Mouse (Mus musculus) stomach, embryonic 14.5 days (tissue): ENCODE measurements around the gene Dnajb5. TPM values are rescaled to one million over a fixed set of nuclear protein-coding genes. Genes with fewer than 3 reads are reported as not detected.

Experiments used
- polyA plus RNA-seq: library from polyadenylated mRNA; unstranded; fragments of >200 nt; fragmentation: Nextera tagmentation; extraction: Ambion mirVana; gene quantifications from 2 replicates; pipeline ENCODE4 v1.2.1, GENCODE M21; 2014

Gene Dnajb5
- polyA plus RNA-seq, 1 experiment from 2014 or later = 10.0 TPM

Other genes starting within 250 kb of the Dnajb5 start
- gene 4930578G10Rik, start 214.3 kb upstream of the Dnajb5 start, polyA plus RNA-seq = 0.51 TPM in 1 of 2 replicates, not detected in the other
- not detected in 2 replicates for gene Ccl19, start 193.2 kb upstream of the Dnajb5 start, polyA plus RNA-seq
- 55.6 and 55.8 TPM in 2 replicates for gene Ccl21a, start 175.8 kb upstream of the Dnajb5 start, polyA plus RNA-seq
- 0.10 TPM in 1 of 2 replicates, not detected in the other for gene Fam205a1, start 95.9 kb upstream of the Dnajb5 start, polyA plus RNA-seq
- 0.17 TPM in 1 of 2 replicates, not detected in the other for gene Gm12394, start 93.0 kb upstream of the Dnajb5 start, polyA plus RNA-seq
- 0.63 and 1.4 TPM in 2 replicates for gene Fam205c, start 75.6 kb upstream of the Dnajb5 start, polyA plus RNA-seq
- gene Phf24, start 33.2 kb upstream of the Dnajb5 start, polyA plus RNA-seq = 2.6 and 3.1 TPM in 2 replicates
- 0.22 and 0.97 TPM in 2 replicates for gene 1700022I11Rik, start 19.8 kb downstream of the Dnajb5 start, polyA plus RNA-seq
- 473 and 500 TPM in 2 replicates for gene Vcp, start 50.7 kb downstream of the Dnajb5 start, polyA plus RNA-seq
- 15.6 and 16.6 TPM in 2 replicates for gene Fancg, start 60.7 kb downstream of the Dnajb5 start, polyA plus RNA-seq
- gene Pigo, start 76.0 kb downstream of the Dnajb5 start, polyA plus RNA-seq = 21.3 and 23.3 TPM in 2 replicates
- gene Stoml2, start 81.9 kb downstream of the Dnajb5 start, polyA plus RNA-seq = 300 and 302 TPM in 2 replicates
- 10.0 and 10.6 TPM in 2 replicates for gene Fam214b, start 96.4 kb downstream of the Dnajb5 start, polyA plus RNA-seq
- gene Unc13b, start 109.1 kb downstream of the Dnajb5 start, polyA plus RNA-seq = 14.7 and 16.0 TPM in 2 replicates